Mouse (Mus musculus) liver, embryonic 16.5 days (tissue): ENCODE results near the gene Tmem198. TPM values are rescaled to one million over a fixed set of nuclear protein-coding genes. Genes with fewer than 3 reads are reported as not detected.

ENCODE experiments used
- ATAC-seq: fragments of 200-750 bp; cut with Nextera tagmentation; 2 replicates; pipeline ENCODE4 v1.8.0; 2017; ENCODE audit warnings: low read depth, mild to moderate bottlenecking, moderate number of reproducible peaks, moderate library complexity
- H3K27ac ChIP-seq: fragments of 300-500 bp; sonication (generic); 2 replicates; pipeline ENCODE4 v1.5.1; 2014; ENCODE audit warnings: mild to moderate bottlenecking, low read length
- H3K27me3 ChIP-seq: fragments of 300-500 bp; sonication (generic); 2 replicates; pipeline ENCODE4 v1.6.1; 2014; ENCODE audit warnings: low read depth, low read length, mixed read lengths; ENCODE audit not compliant: control insufficient read depth, insufficient read depth
- H3K36me3 ChIP-seq: fragments of 300-500 bp; sonication (generic); 2 replicates; pipeline ENCODE4 v1.6.1; 2014; ENCODE audit warnings: mild to moderate bottlenecking; ENCODE audit not compliant: control insufficient read depth, insufficient read depth
- H3K4me1 ChIP-seq: fragments of 300-500 bp; sonication (generic); 2 replicates; pipeline ENCODE4 v1.6.1; 2014; ENCODE audit warnings: low read depth, low read length, mixed read lengths; ENCODE audit not compliant: control insufficient read depth
- H3K4me2 ChIP-seq: fragments of 300-500 bp; sonication (generic); 2 replicates; pipeline ENCODE4 v1.6.1; 2014; ENCODE audit warnings: low read depth, low read length, mixed read lengths
- H3K4me3 ChIP-seq: fragments of 300-500 bp; sonication (generic); 2 replicates; pipeline ENCODE4 v1.5.1; 2014; ENCODE audit warnings: low read depth, mild to moderate bottlenecking, low read length
- H3K9ac ChIP-seq: fragments of 300-500 bp; sonication (generic); 2 replicates; pipeline ENCODE4 v1.6.1; 2014; ENCODE audit warnings: low read depth, low read length
- H3K9me3 ChIP-seq: fragments of 300-500 bp; sonication (generic); replicated peaks from 2 replicates; pipeline ENCODE4 v1.6.1; 2016; ENCODE audit warnings: low read length; ENCODE audit not compliant: control insufficient read depth
- WGBS: fragments of 180-500 bp; shearing (Covaris S2); extraction: QIAGEN DNeasy Blood & Tissue Kit; methylation state at CpG from one replicate; pipeline ENCODE4 v1.1.7; 2014; ENCODE audit not compliant: insufficient replicate concordance; 5-methylcytosine and 5-hydroxymethylcytosine counted together
- polyA plus RNA-seq: library from polyadenylated mRNA; unstranded; fragments of >200 nt; fragmentation: Nextera tagmentation; extraction: Ambion mirVana; gene quantifications from 2 replicates; pipeline ENCODE4 v1.2.1, GENCODE M21; 2015

Tmem198 gene
- polyA plus RNA-seq, 1 experiment from 2014 or later = 0.06 TPM

GRCm38 (mm10) chr1:75492579-75493170 is 13.3 kb downstream of the Tmem198 start:
- no peaks in the 10 kb centered on the region for H3K36me3 ChIP-seq
- peaks cover 12% of the 10 kb centered on the region for H3K27me3 ChIP-seq
- H3K4me3 ChIP-seq = no peak overlapping the region
- no peak for ATAC-seq
- WGBS = 48% methylated on average over 24 of the region's 24 CpGs
- no peaks in the 10 kb centered on the region for H3K4me1 ChIP-seq
- H3K9ac ChIP-seq = no peak overlapping the region
- H3K27ac ChIP-seq = no peak overlapping the region
- H3K9me3 ChIP-seq = no peaks in the 10 kb centered on the region
- H3K4me2 ChIP-seq = no peak overlapping the region

GRCm38 (mm10) chr1:75494878-75495548 is 15.7 kb downstream of the Tmem198 start:
- Histone ChIP-seq H3K27ac (no peak overlapping the region), H3K27me3 (no peaks in the 10 kb centered on the region; the same call in 1 of the 2 replicates), H3K9ac (no peak overlapping the region), H3K36me3 (no peaks in the 10 kb centered on the region), H3K4me2 (no peak overlapping the region), H3K4me3 (no peak overlapping the region), H3K4me1 (no peaks in the 10 kb centered on the region), H3K9me3 (no peaks in the 10 kb centered on the region)
- ATAC-seq = no peak
- WGBS = 58% methylated on average over 12 of the region's 12 CpGs

- Histone ChIP-seq H3K4me3 (no peak overlapping the region), H3K9me3 (no peaks in the 10 kb centered on the region), H3K4me1 (no peaks in the 10 kb centered on the region), H3K36me3 (no peaks in the 10 kb centered on the region), H3K27me3 (peaks cover 5% of the 10 kb centered on the region), H3K27ac (no peak overlapping the region), H3K9ac (no peak overlapping the region), H3K4me2 (no peak overlapping the region)
- ATAC-seq = no peak
- WGBS = 54% methylated on average over 4 of the region's 4 CpGs
Observed at GRCm38 (mm10) chr1:75498897-75499296, 19.6 kb downstream of the Tmem198 start.

GRCm38 (mm10) chr1:75499441-75499840 is 20.1 kb downstream of the Tmem198 start:
- H3K4me2 ChIP-seq = no peak overlapping the region
- no peaks in the 10 kb centered on the region for H3K9me3 ChIP-seq
- H3K36me3 ChIP-seq = no peaks in the 10 kb centered on the region
- no peak overlapping the region for H3K27ac ChIP-seq
- no peak overlapping the region for H3K4me3 ChIP-seq
- peaks cover 11% of the 10 kb centered on the region for H3K27me3 ChIP-seq
- no peak for ATAC-seq
- no peaks in the 10 kb centered on the region for H3K4me1 ChIP-seq
- no peak overlapping the region for H3K9ac ChIP-seq
- WGBS = 69% methylated on average over 7 of the region's 7 CpGs

GRCm38 (mm10) chr1:75501905-75502304 is 22.6 kb downstream of the Tmem198 start:
- Histone ChIP-seq H3K4me2 (no peak overlapping the region), H3K27me3 (peaks cover 35% of the 10 kb centered on the region), H3K4me3 (no peak overlapping the region), H3K4me1 (no peaks in the 10 kb centered on the region), H3K9ac (no peak overlapping the region), H3K36me3 (no peaks in the 10 kb centered on the region), H3K9me3 (no peaks in the 10 kb centered on the region), H3K27ac (no peak overlapping the region)
- 70% methylated on average over 9 of the region's 9 CpGs for WGBS
- ATAC-seq = no peak

- no peak overlapping the region for H3K4me2 ChIP-seq
- H3K4me1 ChIP-seq = no peaks in the 10 kb centered on the region
Observed at GRCm38 (mm10) chr1:75502945-75503650, 23.8 kb downstream of the Tmem198 start.

GRCm38 (mm10) chr1:75503651-75503980 is 24.3 kb downstream of the Tmem198 start:
- H3K27me3 ChIP-seq = peaks cover 44% of the 10 kb centered on the region
- no peak overlapping the region for H3K27ac ChIP-seq
- H3K36me3 ChIP-seq = no peaks in the 10 kb centered on the region
- no peaks in the 10 kb centered on the region for H3K4me1 ChIP-seq
- WGBS = 79% methylated on average over 23 of the region's 23 CpGs
- no peak overlapping the region for H3K9ac ChIP-seq
- no peaks in the 10 kb centered on the region for H3K9me3 ChIP-seq
- no peak overlapping the region for H3K4me3 ChIP-seq
- ATAC-seq = no peak
- H3K4me2 ChIP-seq = no peak overlapping the region

More at GRCm38 (mm10) chr1:75502945-75503650, 23.8 kb downstream of the Tmem198 start:
- Histone ChIP-seq H3K4me3 (no peak overlapping the region), H3K9me3 (no peaks in the 10 kb centered on the region), H3K9ac (no peak overlapping the region), H3K27ac (no peak overlapping the region), H3K36me3 (no peaks in the 10 kb centered on the region), H3K27me3 (peaks cover 44% of the 10 kb centered on the region)
- 72% methylated on average over 25 of the region's 25 CpGs for WGBS
- ATAC-seq = no peak

- no peaks in the 10 kb centered on the region for H3K4me1 ChIP-seq
- ATAC-seq = no peak
- H3K27ac ChIP-seq = no peak overlapping the region
- no peaks in the 10 kb centered on the region for H3K9me3 ChIP-seq
- H3K4me3 ChIP-seq = no peak overlapping the region; the same call in 1 of the 2 replicates
- no peak overlapping the region for H3K9ac ChIP-seq
- 53% methylated on average over 9 of the region's 9 CpGs for WGBS
- peak overlapping the region; percentile 63; the same call in 1 of the 2 replicates for H3K4me2 ChIP-seq
- peaks cover 44% of the 10 kb centered on the region for H3K27me3 ChIP-seq
- H3K36me3 ChIP-seq = no peaks in the 10 kb centered on the region
Observed at GRCm38 (mm10) chr1:75504256-75505045, 25.1 kb downstream of the Tmem198 start.
